Mouse (Mus musculus): Measurements from ENCODE around the gene Efcab10.

DNA sequence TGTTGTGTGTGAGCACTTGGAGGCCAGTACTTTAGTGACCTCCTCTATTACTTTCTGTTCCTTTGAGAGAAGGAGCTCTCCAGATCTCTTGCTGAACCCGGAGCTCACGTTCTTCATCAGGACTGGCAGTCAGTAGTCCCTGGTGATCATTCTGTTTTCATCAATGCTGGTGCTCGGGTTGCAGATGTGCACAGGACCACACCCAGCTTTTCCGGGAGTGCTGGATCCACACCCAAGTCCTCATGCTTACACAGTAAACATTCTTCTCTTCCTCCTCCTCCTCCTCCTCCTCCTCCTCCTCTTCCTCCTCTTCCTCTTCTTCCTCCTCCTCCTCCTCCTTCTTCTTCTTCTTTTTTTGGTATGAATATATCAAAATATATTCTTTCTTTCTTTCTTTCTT lies 42.0 kb upstream of the Efcab10 start:
- no peak for TF ChIP-seq CTCF (IDR thresholded peaks at IDR 0.05; ENCODE audit: extremely low read depth, insufficient read length, insufficient replicate concordance, low read depth, low read length)
- no peak for TF ChIP-seq POLR2A (IDR thresholded peaks at IDR 0.05; ENCODE audit: low read depth, low read length)

All from small intestine, adult 2 months (tissue).